Mouse (Mus musculus) adipocyte (in vitro differentiated cells): ENCODE results near the gene Hal.
"Not testable (repeated sequence)": the region's sequence is repeated elsewhere in the genome, so short reads cannot be mapped to it uniquely, and the experiment has no call there.

ENCODE experiments used
- DNase-seq: peaks from one replicate; pipeline ENCODE4 v3.0.0-alpha.2; 2016; ENCODE audit warnings: low spot score

Hal gene

GRCm38 (mm10) chr10:93517754-93518153 lies 29.2 kb downstream of the Hal start:
- no peak for DNase-seq

- DNase-seq: no peak
These were observed 29.6 kb downstream of the Hal start for GRCm38 (mm10) chr10:93518186-93518585.

GRCm38 (mm10) chr10:93518620-93519019 lies 30.1 kb downstream of the Hal start:
- no peak for DNase-seq

- no peak for DNase-seq
These were observed 30.6 kb downstream of the Hal start for GRCm38 (mm10) chr10:93519159-93519558.

- DNase-seq: no peak
These were observed 31.2 kb downstream of the Hal start for GRCm38 (mm10) chr10:93519756-93520155.

- no peak for DNase-seq
These were observed 32.4 kb downstream of the Hal start for GRCm38 (mm10) chr10:93520994-93521393.

- DNase-seq: no peak
These were observed 36.8 kb downstream of the Hal start for GRCm38 (mm10) chr10:93525329-93525728.

GRCm38 (mm10) chr10:93538287-93538686 lies 49.7 kb downstream of the Hal start:
- no peak for DNase-seq

- no peak for DNase-seq
These were observed 50.2 kb downstream of the Hal start for GRCm38 (mm10) chr10:93538818-93539217.

GRCm38 (mm10) chr10:93539775-93540430 lies 51.3 kb downstream of the Hal start, which contains the start of gene Amdhd1:
Gene Amdhd1 (minus strand): TSS chr10:93540033.
- peak; percentile 12 for DNase-seq

- no peak for DNase-seq
These were observed 52.1 kb downstream of the Hal start, which contains the start of gene Ccdc38 for GRCm38 (mm10) chr10:93540431-93541210. Gene Ccdc38 (plus strand): TSS chr10:93540632.

GRCm38 (mm10) chr10:93541585-93541984 lies 53.0 kb downstream of the Hal start:
- no peak for DNase-seq

- DNase-seq: no peak
These were observed 53.8 kb downstream of the Hal start for GRCm38 (mm10) chr10:93542356-93542755.

- DNase-seq: no peak
These were observed 54.6 kb downstream of the Hal start for GRCm38 (mm10) chr10:93543176-93543575.

GRCm38 (mm10) chr10:93544172-93544571 lies 55.6 kb downstream of the Hal start:
- no peak for DNase-seq

GRCm38 (mm10) chr10:93547741-93548270 lies 59.2 kb downstream of the Hal start:
- DNase-seq: no peak

GRCm38 (mm10) chr10:93548991-93549390 lies 60.4 kb downstream of the Hal start:
- peak; percentile 67 for DNase-seq

GRCm38 (mm10) chr10:93549821-93550220 lies 61.3 kb downstream of the Hal start:
- no peak for DNase-seq

- no peak for DNase-seq
These were observed 64.0 kb downstream of the Hal start for GRCm38 (mm10) chr10:93552596-93552995.

GRCm38 (mm10) chr10:93557971-93558370 lies 69.4 kb downstream of the Hal start:
- DNase-seq: not testable (repeated sequence)

- no peak for DNase-seq
These were observed 71.2 kb downstream of the Hal start for GRCm38 (mm10) chr10:93559786-93560185.

GRCm38 (mm10) chr10:93564518-93565090 lies 76.0 kb downstream of the Hal start:
- DNase-seq: no peak

GRCm38 (mm10) chr10:93567066-93567465 lies 78.5 kb downstream of the Hal start:
- DNase-seq: no peak
